Mouse (Mus musculus) kidney, adult 8-10 months (tissue): Measurements from ENCODE around the gene Skil.

Source experiments
- DNase-seq, 2 experiments: peaks; one replicate each; pipeline ENCODE4 v3.0.0; 2022

The Skil gene

DNA sequence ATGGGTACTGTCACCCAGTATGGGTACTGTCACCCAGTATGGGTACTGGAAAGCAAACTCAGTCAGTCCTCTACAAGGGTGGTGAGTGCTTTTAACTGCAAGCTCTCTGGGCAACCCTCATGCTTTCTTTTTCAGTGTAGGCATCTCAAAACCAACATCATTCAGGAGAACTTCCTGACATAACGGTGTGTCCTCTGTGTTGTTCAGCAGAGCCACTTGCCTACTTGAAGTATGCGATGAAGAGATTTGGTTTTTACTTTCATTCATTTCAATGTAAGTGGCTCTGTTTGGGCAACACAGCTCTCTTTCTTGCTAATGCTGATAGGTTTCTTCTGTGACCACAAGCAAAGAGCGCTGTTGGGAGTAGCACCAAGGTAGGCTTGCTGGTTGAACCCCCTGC is 9.9 kb upstream of the Skil start:
- DNase-seq, result no peak

DNA sequence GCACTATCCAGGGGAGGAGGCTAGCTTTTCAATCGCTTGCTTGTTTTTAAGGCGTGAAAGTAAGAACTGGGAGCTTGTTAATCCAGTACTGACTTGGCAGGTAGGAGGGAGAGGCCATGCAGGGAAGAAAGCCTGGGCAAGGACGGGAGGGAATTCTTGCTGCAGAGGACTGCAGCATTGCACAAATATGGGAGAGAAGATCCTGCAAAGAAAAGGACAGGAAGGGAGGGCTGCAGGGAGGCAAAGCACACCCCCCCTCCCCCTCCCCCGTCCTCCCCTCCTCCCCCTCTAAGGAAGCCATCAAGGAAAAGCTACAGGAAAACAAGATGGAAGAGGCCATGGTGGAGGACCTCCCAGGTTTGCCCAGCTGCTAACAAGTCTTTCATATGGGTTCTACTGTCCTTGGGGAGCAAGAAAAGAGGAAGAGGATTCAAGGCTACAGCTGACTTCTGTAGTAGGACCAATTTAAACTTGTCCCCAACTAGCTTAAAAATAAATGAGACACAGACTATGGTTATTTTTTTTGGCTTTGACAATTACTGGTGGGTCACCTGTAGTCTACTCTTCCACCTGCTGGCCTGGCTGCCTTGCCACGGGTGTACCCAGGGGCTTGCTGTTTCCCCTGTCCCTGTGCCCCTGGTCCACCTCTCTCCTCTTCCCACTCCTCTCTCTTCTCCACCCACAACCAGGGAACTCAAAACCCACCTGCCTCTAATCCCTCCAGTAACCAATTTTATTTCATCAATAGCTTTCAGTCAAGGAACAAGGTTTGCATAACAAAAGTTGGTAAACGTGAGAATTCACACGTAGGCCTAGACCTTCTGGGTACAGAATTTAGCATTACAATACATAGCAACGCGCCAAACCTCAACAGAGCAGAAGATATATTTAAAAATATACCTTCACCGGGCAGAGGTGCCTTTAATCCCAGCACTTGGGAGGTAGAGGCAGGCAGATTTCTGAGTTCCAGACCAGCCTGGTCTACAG is 5.8 kb upstream of the Skil start:
- DNase-seq, result no peak

GRCm38 (mm10) chr3:31089956-31090355 is 4.9 kb upstream of the Skil start:
- no peak for DNase-seq

DNA sequence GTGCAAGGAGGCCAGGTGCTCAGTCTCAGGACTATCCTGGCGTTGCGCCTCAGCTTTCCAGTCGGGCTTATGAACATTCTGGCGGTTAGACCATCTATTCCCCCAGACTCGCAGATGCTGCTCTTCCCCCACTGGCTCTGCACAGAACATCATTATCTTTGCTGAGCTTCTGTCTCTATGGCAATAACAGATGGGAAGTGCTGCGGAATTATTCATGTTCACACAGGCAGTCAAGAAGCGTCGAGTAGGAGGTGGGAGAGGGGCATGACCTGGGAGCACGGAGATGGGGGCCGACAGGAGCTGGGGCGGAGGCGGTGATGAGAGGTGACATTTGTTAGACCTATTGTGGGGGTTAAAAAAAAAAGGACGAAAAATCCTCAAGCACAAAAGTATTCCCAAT is 1.7 kb upstream of the Skil start:
- DNase-seq, result peak; percentile 8 to 28

DNA sequence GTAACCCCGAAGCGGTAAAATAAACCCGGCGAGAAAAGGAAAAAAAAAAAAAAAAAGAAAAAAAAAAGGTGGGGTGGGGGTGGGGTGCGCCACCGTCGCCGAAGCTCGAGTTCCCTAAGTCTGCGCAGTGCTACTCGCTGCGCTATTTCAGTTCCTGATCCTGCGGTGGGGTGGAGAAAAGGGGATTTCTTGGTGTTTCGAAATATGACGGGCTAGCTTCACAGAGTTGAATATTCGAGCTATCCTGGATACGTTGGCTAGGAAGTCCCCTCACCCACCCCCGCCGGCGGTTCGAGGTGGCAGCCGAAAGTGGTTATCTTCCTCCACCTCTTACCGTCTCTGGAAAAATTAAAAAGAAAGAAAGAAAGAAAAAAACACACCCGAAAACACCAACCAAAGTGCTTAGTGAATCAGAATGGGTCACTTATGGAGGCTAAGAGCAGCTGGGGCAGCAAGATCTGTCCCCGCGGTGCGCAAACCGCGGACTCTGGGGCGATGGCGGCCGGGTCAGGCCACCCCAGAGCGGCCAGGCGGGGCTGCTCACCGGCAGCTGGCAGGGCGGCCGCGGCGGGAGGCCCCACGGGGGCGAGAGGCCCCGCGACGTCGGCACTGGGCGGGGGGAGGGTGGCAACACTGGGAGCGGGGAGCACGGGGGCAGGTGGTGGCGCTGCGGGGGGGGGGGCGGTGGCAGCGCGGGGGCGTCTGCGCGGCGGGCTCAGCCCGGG is 1.1 kb upstream of the Skil start:
- peak; percentile 60 to 67 for DNase-seq

DNA sequence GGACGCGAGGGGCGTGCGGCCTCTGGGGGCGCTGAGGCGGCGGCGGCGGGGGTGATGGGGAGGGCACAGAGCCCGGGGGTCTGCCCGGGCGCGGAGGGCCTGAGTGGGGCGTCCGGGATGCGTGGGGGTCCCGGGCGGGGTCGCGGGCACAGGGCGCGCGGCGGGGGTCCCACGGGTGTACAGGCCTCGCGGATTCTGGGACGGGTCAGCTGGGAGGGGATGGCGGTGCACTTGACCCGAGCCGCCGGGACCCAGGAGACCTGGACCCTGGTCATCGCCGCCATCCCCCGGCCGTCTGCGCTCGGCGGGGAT is 277 bp downstream of the Skil start:
- peak in 1 of 2 experiments; percentile 40 for DNase-seq

- peak; percentile 57 for DNase-seq
These were observed 765 bp downstream of the Skil start for GRCm38 (mm10) chr3:31095491-31096154.

DNA sequence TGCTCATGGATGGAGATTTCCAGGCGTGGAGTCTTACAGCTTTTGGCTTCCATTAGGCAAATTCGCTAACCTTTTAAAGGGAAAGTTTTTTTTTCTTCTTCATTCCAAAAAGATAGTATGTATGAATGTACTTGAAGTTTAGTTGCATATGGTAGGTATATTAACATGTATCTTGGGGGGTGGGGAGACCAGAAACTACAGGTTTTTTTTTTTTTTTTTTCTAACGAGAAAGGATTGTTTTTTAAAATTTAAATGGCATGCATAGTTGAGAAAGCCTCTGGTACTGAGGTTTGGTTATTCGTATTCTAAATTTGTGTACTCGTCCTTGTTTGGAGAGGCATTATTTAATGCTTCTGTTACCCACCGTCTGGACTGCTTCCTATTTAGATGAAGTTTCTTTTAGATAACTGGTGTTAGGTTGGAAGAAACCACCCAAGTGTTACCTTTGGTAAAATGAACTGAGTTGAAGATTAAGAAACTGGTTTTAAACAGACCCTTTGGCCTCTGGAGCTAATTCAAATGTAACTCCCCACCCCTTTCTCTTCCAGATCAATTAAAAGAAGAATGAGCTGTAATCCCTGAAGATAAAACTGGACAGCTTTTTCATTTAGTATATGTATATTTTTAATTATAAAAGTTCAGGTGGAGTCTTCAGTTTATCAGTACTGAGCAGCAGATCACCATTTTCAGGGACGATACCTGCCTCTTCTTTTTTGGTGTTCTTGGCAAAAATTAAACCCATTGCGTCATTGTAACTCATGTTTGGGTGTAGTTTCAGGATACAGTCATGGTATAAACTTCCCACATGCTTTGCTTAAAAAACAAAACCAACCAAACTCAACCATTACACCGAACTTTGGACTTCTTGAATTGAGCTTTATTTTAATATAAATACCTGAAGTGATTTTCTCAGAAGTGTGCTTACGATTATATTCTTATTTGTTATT is 1.6 kb downstream of the Skil start:
- DNase-seq, result no peak

- no peak for DNase-seq
These were observed 2.4 kb downstream of the Skil start for GRCm38 (mm10) chr3:31097102-31097720.

DNA sequence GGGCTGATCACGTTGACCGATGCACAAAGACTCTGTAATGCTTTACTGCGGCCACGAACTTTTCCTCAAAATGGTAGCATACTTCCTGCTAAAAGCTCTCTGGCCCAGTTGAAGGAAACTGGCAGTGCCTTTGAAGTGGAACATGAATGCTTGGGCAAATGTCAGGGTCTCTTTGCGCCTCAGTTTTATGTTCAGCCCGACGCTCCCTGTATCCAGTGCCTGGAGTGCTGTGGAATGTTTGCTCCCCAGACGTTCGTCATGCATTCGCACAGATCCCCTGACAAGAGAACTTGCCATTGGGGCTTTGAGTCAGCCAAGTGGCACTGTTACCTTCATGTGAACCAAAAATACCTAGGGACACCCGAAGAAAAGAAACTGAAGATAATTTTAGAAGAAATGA is 3.1 kb downstream of the Skil start:
- DNase-seq, result no peak

- DNase-seq, result no peak
These were observed 3.7 kb downstream of the Skil start for GRCm38 (mm10) chr3:31098556-31098955.

DNA sequence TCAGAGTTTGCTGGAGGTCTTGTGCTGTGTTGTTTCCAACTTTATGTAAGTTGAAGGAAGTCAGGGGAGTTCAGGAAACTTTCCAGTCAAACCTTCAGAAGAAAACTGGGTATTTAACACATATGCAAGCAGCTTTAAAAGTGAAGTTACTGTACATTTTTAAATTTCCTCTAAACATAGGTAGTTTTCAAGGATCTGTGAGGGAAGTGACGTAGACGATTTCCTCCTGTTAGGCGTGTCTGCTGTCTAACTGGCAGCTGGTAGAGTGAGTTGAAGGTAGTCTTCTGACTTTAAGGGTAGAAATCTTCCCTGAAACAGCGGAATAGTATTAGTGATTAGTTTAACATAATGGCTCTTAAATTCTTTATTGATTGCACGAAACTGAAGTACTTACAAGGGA is 5.2 kb downstream of the Skil start:
- DNase-seq, result no peak

- no peak for DNase-seq
These were observed 5.9 kb downstream of the Skil start for GRCm38 (mm10) chr3:31100802-31101201.

- no peak for DNase-seq
These were observed 10.1 kb downstream of the Skil start for GRCm38 (mm10) chr3:31104936-31105335.

DNA sequence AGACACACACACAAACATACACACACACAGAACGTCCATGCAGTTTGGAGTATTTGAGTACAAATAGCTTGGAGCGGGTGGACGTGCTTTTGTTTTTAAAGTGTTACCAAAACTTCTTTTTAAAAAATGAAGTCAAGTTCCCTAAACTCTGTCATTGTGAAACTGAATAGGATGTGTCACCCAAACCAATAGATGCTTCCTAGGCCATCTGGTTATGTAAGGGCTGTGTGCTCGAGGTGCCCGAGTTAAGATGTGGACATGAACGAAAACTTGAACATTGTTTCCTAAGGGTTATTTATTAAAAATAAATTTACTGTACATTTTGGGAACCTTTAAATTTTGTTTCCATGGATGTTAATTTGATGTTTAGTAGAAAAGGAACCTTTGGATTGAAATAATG is 11.7 kb downstream of the Skil start:
- DNase-seq, result no peak

DNA sequence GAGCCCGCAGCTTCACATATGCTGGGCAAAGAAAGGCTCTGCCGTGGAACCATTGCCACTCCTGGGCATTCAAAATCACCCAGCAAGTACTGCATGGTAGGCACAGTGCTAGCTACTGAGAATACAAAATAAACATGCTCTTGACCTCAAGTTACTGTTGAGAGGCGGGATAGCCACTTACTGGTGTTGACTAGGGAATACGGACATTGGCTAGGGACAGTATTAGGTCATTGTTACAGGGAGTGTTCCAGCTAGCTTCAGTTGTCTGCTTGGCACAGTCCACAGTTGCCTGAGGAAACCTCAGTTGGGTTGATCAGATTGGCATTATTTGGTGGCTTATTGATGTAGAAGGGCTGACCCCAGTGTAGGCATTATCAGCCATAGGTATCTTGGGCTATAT is 12.8 kb downstream of the Skil start:
- no peak for DNase-seq

DNA sequence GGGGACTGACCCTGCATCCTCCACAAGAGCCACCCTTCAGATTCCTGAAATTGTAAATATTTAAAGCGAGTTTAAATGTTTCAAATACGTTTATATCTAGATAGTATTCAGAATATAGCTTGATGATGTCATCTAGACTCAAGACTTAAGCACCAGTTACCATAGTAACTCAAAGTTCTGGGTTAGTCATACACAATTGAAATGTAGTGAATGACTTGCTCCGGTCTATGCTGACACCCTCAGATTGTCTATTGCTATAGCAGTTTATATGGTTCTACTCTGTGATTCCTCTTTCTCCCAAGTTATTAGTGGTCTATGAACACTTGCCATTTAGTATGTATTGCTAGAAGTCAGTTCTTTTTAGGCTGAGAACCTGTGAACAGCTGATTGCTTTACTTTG is 14.2 kb downstream of the Skil start:
- no peak for DNase-seq

DNA sequence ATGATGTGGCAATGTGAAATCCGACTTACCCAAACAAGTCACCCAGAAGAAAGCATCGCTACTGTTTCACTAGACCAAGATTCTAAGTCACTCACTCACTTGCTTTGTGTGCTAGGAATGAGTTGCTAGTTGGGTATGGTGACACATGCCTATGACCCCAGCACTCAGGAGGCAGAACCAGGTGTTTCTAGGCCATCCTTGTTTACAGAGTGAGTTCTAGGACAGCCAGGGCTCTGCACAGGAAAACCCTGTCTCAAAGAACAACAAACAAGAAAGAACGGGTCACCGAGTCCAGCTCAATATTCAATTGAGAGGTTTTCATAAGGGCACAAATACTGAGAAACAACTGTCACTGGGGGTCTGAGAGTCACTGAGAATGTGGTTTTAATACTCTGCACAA is 28.2 kb downstream of the Skil start:
- DNase-seq, result no peak

DNA sequence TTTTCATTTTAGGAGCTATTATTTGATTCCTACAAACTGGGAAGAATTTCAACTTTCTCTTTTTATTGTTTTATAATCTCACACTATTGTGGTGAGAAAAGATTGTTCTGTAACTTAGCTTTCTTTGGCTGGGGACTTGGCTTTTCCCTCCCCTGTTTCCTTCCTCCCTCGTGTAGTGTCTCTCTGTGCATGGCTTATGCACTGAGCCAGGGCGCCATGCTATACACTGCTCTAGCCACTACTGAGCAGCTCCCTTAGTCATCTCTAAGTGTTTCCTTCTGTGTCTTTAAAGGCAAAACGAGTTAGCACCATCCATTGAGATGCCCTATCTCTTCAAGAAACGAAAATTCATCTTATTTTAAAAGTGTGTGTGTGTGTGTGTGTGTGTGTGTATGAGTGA is 31.4 kb downstream of the Skil start:
- no peak for DNase-seq

DNA sequence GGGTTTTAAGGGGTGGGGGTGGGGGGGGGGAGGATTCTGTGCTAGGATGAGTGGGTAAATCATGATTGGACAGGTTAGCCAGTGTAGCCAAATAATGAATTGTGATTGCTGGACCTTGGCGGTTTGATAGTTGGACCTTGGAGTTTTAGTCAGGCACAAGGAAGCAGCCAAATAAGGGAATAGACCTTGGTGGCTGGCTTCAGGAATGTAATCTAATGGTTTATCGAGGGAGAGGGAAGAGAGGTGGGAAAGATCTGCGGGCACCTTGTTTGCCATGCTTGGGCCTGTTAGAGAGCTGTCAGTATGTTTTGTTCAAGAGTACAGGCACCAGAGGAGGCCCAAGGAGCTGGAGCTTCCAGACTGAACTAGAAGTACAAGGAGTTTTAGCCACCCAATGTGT is 32.0 kb downstream of the Skil start:
- DNase-seq, result peak; percentile 46 to 70

DNA sequence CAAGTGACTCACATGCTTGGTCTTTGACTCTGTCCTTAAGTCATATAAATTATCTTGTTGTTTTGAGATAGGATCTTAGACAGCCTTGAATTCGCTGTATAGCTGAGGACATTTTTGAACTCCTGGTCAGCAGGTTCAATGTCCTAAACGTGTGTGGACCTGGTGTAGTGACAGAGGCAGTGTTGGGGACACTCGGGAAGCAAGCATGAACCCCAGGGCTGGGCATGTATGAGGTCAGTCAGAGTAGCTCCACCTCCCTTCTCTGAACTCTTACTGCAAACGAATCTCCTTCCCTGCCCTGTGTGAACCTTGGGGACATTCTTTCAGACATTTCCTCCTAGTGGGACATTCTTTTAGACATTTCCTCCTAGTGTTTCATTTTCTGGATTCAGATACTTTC is 34.9 kb downstream of the Skil start:
- DNase-seq, result no peak

- no peak for DNase-seq
These were observed 38.8 kb downstream of the Skil start for GRCm38 (mm10) chr3:31133664-31134063.
